Mouse (Mus musculus): ENCODE data around the gene Scamp4.
A peak's percentile ranks its signal among the peaks of the same experiment; 100 is the strongest.
"Not testable (repeated sequence)": the region's sequence is repeated elsewhere in the genome, so short reads cannot be mapped to it uniquely, and the experiment has no call there.

Scamp4 gene

DNA sequence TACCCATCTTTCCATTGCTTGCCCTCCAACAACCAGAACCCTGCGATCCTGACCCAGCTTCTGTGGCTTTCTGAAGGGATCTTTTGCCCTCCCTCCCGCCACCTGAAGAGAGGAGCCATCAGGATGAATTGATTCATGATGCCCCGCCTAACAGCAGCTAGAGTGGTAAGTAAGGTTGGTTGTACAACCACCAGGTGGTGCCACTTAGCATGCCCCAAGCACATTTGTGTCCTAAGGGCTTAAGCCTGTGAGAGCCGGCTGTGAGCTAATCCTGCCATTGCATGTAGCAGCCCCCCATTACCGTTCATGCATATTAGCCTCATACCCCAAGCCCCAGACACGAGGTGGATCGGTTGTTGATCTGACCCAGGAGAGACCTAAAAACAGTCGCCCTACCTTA is 23.8 kb upstream of the Scamp4 start:
- peak; percentile 74 to 78 for DNase-seq

DNA sequence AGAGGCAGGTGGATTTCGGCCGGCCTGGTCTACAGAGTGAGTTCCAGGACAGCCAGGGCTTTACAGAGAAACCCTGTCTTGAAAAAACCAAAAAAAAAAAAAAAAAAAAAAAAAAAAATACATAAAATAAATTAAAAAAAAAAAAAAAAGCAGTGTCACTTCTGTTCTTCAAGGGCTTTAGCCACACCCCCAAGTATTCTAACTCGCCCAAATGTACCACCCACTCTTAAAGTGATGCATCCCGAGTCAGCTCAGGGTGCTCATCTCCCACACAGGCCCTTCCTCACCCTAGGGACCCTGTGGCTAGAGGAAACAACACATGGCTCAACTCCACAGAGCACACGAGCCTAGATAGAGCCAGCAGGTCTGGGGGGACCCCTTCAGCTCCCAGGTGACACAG is 19.6 kb upstream of the Scamp4 start:
- no peak for DNase-seq

DNA sequence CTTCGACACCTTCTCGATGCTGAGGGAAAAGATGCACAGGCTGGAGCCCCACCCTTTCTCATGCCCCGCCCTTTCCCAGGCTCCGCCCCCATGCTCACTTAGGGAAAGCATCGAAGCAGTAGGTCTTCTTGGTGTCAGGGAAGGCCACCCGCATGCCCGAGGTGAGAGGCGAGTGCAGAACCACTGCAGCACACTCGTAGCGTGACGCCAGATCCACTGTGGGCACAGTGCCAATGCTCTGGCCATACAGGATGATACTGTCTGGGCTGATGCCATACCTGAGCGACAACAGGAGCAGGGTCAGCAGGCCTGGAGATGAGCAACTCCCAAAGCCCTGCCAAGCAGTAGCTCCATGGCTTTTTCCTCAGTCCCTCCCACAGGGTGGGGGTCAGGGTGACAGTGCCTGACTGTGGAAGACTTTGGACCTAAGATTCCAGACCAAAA is 18.6 kb upstream of the Scamp4 start:
- peak; percentile 60 to 62 for DNase-seq

DNA sequence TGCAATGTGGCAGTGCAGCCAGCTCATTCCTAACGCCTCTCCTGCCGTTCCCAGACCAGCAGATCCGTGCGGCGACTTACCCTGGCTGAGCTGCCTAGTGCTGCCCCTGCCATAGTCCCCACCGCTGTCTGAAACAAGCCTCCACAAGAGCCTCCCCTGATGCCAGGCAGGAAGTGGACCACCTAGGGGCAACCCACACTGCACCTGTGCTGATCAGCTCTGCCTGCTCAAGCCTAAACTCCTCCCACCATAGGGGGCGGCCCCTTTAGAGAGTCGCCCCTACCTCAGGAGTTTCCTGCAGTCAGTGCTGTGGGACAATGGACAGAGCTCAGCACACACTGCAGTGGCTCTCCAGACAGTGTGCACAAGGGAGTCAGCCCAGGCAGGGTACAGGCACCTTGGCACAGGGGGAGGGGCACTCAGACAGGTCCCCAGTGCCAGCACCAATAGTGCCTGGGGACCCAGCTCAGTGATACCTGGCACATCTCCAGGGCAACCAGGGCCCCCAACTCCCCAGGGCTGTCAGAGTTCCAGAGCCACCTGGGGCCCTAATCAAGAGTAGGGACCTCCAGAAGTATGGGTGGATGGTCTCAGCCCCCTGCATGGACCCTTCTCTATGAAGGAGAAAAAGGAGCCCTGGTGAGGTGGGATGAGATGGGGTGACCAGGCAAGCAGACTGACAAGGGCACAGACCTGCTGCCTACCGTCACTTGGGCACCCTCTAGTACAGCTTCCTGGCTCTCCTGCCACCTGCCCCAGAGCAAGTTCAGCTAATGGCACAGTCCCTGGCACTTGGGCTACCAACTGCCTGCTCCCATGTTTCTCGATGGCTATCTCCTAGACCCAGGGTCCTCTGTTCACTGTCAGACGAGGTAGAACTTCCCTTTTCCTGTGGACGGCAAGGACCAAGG is 17.8 kb upstream of the Scamp4 start:
- DNase-seq, result peak in 1 of 2 experiments; percentile 20

DNA sequence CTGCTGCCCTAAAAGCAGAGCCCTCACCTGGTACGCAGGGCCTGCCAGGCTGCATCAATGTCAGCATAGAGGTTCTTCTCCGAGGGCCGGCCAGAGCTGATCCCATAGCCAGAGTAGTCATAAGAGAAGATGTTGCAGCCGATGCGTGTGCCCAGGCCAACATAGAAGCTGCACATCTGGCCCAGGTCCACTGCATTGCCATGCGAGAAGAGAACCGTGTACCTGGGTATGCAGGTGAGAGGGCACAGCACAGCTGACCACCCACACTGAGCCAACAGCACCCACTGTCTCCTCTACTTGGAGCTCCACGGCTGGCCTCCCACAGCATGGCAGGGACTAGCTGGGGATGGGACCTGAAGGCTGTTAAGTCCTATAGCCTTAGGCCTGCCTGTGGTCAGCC is 17.1 kb upstream of the Scamp4 start:
- DNase-seq, result no peak

DNA sequence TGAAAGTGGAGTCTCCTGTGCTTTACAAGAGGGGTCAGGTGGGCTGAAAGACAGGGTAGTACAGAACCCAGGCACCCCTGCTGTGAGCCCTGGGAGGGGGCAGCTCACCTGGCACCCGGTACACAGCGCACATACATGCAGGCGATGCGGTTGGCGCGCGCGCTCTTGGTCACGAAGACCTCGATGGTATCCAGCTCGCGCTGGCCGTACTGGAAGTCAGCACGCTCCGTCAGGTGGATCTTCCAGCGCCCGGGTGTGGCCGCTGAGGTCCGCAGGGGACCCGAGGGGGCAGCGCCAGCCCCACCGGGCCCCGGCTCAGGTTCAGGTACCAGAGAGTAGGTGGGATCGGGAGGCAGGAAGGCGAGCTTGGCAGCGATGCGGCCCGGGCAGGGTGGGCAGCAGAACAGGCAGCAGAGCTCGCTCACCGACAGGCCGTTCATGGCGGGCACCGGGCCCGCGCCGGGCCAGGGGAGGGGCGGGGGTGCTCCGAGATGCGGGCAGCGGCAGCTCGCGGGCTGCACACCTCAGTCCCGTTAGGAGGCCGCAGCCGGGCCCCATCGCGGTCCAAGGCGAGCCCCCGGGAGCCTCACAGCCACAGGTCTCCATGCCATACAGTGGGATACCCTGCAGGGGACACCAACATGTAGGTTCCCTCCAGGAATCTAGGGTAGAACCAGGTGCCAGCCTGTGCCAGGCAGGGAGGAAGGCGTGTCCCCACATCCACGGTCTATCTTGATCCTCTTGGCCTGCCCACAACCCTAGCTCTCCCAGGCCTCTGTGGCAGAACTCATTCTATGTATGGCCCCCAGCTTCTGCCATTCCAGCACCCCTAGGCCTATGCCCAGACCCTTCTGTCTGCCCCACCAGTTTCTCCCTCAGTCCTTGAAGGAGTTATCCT is 16.0 kb upstream of the Scamp4 start:
- no peak for DNase-seq

DNA sequence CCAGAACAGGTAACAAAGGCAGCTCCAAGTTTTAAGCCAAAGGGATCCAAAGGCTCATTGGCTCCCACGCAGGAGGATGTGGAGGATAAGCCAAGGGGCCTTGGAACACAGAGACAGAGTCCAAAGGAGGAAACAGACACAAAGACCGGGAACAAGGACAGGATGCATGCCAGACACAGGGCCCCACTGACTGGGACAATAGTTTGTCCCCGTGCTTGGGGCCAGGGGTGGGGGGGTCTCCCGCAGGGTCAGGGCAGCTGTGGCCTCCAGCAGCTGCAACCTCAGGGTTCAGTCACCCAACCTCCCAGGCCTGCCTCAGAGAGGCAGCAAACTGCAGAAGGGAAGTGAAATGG is 15.4 kb upstream of the Scamp4 start:
- no peak for DNase-seq

DNA sequence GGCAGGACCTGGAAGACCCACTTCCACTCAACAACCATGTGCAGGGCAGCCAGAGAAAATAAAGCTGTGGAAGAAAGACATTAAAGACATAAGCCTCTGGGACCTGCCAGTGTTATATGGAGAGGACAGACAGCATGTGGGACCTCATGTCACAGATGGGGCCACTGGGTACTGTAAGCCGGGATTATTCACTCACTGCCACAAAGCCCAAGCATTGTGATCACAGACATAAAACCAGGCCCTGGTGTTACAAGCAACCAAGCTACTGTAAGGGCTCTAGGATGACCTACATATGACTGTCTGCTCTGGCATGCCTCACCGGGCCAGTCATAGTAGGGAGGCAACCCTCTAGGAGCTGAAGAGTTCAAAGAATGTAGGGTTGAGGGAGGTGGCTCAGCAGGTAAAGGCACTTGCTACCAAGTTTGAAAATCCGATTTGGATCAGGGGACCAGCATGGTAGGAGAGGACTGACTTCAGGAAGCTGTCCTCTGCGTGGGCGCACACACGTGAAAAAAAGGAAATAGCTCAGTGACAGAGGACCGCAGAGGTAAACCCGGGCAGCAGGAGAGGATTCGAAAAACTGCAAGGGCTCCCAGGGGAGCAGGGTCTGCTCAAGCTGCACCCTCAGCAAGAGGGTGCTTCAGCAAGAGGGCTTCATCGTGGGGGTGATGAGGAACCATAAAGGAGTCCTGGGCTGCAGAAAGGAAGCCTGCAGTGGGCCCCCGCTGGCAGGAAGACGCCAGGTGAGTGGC is 13.4 kb upstream of the Scamp4 start:
- DNase-seq, result no peak

DNA sequence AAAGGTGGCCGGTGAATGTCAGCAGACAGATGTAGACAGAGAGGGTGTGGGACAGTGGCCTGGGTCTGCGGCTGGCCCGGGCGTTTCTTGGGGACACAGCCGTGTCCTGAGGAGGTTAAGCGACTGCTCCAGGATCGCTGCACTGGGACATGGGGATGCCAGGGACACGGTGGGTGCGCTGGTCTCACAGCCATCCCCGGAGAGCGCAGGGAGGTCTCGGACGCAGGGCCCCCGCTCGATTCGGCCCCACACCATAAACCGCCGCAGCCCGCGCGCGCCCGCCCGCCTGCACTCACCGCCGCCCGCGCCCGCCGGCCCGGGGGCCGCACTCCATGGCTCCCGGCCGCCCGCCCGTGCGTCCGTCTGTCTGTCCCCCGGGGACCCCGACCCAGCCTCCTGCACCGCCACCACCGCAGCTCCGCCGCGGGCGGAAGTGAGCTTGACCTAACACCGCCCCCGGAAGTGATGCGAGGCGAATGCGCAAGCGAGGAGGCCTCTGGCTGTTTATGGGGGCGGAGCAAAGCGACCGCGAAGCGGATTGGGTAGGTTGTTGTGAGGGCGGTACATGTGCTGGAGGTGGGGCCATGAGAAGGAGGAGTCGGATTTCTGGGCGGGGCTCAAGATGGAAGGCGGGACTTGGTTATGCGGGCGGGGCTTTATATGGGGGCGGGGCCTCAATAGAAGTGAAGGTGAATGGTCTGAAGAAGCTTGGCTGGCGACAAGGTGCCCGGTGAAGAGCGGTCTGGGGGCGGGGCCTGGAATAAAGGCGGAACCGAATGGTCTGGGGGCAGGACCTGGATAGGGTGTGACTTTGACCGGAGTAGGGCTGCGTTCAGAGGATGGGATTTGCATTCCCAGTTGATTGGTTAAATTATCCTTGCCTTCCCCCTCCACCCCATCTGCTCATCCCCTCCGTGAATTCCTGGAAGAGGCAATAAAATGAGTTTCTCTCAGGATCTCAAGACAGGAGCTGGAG is 12.5 kb upstream of the Scamp4 start, which contains the start of gene Abhd17a:
Gene Abhd17a, minus strand, starts transcription at position 463 of the 976 bp plus-strand sequence.
- peak; percentile 98 for DNase-seq

DNA sequence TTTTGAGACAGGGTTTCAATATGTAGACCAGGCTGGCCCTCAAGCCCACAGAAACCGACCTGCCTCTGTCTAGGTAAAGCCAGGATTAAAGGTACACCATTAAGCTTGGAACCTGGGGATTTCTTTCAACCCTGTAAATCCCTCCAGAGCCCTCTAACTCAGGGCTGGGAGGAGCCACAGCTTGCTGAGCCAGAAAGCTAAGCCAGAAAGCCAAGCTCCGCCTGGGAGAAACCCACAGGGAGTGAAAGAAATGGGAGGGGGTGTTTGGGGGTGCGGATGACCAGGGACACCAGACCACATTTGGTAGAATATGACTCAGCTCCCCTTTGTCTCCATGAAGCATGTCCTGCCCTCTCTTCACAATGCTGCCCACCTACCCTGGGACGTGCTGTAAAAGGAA is 6.4 kb upstream of the Scamp4 start:
- no peak for DNase-seq

DNA sequence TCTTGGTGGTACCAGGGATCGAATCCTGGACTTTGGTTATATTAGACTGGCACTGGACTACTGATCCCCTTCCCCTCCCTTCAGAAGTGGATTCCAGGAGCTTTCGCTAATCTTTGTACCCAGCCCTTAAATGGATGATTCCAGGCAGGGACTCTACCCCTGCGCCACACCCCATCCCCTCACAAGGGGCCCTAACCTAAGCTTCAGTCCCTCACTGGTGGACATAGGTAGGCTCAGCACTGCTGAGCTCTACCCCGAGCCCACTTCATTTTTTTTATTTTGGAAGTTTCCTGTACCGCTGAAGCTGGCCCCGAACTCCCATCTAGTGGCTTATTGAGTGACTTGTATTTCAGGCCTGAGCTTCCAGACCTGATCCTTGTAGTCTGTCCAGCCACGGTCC is 692 bp downstream of the Scamp4 start:
- DNase-seq, result no peak

DNA sequence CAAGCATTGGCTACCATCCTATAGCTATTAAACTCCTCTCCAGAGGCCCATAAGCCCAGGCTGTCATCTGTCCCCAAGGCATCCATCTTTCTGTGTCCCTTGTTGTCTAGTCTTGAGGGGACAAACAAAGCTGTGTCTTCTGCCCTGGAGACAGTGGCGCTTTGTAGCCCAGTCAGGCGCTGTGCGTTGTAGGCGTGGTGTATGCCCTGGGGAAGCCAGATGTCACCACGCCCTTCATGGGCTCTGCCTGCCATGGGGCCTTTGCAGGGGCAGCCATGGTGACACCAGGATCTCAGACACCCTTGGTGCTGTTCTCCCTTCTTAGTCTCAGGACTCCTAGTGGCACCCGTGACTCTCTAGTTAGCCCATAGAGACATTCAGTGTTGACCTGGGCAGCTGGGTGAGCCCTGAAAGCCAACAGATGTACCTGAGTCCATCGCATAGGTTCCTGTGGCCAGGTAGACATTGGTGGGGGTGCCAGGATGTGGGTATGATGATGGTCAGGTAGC is 1.4 kb downstream of the Scamp4 start:
- no peak for DNase-seq

DNA sequence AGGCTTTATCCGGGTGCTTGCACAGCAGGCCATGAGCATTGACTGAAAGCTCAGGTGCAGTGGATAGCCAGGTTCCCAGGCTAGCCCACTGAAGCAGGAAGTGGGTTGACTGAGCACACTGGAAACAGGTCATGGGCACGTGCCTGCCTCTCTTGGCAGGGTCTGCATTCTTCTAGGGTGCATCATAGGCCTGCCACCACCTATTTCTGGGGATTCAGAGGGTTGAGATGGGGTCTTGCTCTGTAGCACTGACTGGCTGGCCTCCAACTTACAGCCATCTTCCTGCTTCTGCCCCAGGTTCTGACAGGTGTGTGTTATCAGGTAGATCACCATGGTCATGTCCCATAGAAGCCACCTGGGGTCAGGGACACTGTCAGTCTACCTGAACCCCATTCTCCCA is 2.3 kb downstream of the Scamp4 start:
- no peak for DNase-seq

DNA sequence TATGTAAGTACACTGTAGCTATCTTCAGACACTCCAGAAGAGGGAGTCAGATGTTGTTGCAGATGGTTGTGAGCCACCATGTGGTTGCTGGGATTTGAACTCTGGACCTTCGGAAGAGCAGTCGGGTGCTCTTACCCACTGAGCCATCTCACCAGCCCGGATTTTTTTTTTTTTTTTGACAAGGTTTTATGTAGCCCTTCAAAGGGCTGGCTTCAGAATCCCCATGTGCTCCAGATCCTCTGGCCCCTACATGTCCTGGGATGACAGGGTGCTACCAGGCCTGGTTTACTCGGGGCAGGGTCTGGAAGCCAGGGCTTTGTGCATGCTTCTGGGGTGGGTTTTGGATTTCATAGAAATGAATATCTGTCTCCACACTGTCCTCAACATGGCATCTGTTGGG is 3.0 kb downstream of the Scamp4 start, which contains the start of gene Gm49322:
Gene Gm49322, plus strand, starts transcription at position 301 of the 400 bp plus-strand sequence.
- not testable (repeated sequence) for DNase-seq

DNA sequence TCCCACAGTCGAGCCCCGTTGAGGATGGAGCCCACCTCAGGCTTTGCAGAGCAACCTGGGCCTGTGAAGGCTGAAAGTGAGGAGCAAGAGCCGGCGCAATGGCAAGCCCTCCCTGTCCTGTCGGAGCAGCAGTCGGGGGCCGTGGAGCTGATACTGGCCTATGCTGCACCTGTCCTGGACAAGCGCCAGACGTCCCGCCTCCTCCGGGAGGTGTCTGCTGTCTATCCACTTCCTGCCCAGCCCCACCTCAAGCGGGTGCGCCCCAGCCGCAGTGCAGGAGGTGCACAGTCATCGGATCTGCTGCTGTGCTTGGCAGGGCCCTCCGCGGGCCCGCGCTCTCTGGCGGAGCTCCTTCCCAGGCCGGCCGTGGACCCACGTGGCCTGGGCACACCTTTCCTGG is 3.6 kb downstream of the Scamp4 start:
- peak in 1 of 2 experiments; percentile 46 for DNase-seq

DNA sequence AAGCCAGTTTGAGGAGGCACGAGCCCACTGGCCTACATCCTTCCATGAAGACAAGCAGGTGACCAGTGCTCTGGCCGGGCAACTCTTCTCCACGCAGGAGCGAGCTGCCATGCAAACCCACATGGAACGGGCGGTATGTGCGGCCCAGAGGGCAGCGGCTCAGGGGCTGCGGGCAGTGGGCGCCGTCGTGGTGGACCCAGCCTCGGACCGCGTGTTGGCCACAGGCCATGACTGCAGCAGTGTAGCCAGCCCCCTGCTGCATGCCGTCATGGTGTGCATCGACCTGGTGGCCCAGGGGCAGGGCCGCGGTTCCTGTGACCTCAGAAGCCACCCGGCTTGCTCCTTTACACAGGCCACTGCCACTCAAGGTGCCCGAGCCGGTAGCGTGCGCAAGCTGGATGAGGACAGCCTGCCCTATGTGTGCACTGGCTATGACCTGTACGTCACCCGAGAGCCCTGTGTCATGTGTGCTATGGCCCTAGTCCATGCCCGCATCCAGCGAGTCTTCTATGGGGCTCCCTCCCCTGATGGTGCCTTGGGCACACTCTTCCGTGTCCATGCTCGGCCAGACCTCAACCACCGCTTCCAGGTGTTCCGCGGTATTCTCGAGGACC is 4.2 kb downstream of the Scamp4 start:
- no peak for DNase-seq

DNA sequence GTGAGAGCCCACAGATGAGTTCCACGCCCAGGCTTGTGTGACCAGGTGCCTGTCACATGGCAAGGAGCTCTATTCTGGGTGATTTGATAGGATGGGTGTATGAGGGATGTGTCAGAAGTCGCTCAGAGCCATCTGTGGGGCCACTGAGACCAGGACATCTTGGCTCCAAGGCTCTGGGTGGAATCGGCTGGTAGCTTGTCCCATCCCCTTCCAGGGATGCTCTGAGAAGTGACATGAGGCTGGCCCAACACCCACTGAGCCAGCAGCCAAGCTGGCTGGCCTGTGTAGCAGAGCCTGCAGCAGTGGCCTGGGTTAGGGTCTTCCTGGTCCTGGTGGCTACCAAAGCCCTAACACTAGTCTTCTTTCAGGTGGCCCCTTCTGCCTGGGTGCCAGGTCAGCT is 5.8 kb downstream of the Scamp4 start:
- DNase-seq, result no peak

DNA sequence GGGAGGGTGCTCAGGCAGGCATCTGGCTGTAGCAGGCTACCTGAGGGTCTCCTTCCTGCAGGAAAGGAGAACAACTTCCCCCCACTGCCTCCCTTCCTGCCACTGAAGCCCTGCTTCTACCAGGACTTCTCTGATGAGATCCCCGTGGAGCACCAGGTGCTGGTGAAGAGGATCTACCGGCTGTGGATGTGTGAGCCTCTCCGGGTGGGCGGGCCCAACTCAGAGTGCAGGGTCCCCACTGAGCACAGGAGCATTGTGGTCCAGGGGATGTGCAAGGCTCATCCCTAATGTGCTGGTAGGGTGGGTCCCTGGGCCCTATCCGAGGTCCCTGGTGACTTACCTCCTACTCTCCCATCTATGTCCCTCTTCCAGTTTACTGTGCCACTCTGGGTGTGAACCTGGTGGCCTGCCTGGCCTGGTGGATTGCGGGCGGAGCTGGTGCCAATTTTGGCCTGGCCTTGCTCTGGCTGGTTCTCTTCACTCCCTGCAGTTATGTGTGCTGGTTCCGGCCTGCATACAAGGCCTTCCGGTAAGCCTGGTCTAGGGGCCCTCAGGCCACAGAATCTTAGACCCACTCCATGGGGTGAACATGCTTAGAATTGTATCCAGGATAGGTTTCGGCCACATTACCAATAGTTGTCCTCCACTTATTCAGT is 6.7 kb downstream of the Scamp4 start:
- DNase-seq, result no peak

DNA sequence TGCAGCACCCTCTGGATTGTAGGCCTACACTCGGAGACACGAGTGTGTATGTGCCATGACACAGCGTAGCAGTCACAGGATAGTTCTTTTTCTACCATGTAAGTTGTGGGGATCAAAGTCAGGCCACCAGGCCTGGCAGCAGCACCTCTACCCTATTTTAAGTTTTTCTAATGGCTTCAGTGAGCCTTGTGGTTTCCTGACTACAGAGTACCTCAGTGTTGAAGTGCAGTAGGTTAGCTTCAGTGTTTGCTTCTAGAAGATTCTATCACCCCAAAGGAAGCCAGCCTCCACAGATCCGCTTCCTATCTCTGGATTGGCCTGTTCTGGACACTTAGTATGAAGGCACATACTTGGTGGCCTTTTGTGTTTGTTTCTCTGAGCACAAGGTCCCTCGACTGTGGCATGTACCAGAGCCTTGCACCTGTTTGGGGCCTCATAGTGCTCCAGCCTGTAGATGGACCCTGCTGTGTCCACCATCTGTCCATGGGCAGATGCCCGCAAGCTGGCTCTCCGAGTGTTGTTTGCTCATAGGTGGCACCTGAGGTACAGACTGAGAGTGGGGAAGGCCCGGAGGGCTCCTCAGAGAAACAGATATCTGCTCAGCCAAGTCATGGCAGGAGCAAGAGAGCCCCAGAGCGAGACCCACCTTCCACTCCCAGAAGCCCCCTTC is 7.6 kb downstream of the Scamp4 start:
- DNase-seq, result peak; percentile 77 to 83

DNA sequence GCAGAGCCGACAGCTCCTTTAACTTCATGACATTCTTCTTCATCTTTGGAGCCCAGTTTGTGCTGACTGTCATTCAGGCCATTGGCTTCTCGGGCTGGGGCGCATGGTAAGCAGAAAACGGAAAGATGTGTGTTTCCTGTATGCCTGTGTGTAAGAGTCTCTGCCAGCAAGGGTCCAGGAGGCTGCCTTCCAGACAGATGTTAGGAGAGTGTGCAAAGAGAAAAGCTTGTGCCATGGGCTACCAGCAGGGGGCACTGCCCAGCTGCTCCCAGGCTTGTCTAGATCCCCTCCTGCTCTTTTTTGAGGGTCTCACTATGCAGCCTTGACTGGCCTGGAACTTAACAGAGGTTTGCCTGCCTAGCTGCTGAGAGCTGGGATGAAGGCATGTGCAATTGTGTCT is 8.4 kb downstream of the Scamp4 start:
- peak; percentile 66 for DNase-seq
